Mouse (Mus musculus) layer of hippocampus, postnatal 36 days (tissue): Measurements from ENCODE around the gene Bahcc1. TPM values are rescaled to one million over a fixed set of nuclear protein-coding genes. Genes with fewer than 3 reads are reported as not detected.

Experiments
- DNase-seq, 2 experiments: peaks; one replicate each; pipeline ENCODE4 v3.0.0; 2022
- total RNA-seq, 2 experiments: library from RNA; stranded (reverse); gene quantifications; 2 replicates each; pipeline ENCODE4 v1.2.3; 2021

Gene Bahcc1
- total RNA-seq, 2 experiments from 2014 or later: 19.6 to 20.0 TPM

DNA sequence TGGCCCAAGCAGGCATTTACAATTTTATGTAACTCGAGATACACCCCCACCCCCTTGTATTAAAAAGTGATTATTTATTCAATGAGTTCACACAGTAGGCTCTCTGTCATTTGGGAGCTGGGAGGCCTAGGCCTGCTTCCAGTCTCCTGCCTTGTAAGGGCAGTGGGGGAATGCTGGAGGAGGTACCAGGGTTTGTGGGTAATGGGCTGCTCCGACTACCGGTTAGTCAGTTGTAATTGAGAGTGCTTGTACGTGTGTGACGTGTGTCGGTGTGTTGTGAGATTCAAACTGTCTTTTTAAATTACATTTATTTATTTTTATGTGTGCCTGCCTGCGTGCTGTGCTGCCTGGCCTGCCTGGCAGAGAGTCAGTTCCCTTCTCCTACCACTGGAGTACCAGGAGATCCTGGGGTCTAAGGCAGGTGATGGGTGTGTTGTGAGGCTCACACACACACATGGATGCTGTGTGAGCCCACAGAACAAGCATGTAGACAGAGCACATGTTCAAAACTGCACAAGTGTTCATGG is 3.8 kb upstream of the Bahcc1 start:
- DNase-seq: peak; percentile 57 to 63

DNA sequence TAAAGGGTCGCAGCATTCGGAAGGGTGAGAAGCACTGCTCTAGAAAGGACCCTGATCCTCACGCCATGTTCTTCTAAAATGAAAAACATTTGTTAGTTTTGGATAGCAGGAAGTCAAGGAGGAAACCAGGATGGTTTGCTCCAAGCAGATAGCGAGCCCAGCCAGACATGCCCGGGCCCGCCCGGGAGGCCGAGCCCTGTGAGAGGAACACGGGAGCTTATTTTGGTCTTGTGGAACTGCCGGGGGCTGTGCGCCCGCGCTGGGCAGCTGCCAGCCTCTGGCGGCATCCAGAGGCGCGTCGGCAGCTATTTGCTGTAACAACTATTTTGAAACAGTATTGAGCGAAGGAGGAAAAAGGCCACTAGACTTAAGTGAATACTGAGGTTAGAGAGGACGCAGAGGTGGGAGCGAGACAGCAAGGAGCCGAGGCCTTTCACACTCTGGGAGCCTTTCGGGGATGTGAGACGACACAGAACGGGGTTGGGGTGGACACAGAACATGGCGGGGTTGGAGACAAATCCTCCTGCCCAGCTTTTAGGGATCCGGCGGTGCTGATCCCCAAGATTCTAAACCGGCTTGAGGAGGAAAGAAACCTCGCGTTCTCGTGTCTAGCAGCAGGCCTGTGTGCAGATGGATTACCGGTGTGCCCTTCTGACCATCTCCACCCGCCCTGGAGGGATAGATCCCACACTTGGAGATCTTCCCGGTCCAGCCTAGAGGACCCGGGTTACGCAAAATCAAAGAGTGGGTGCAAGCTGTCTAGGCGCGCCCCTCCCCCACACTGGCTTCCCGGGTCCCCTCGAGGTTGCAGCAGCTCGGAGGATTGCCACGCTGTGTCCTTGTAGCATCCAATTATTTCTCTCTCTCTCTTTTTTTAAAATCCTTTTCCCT is 2.6 kb upstream of the Bahcc1 start:
- peak; percentile 68 to 71 for DNase-seq

DNA sequence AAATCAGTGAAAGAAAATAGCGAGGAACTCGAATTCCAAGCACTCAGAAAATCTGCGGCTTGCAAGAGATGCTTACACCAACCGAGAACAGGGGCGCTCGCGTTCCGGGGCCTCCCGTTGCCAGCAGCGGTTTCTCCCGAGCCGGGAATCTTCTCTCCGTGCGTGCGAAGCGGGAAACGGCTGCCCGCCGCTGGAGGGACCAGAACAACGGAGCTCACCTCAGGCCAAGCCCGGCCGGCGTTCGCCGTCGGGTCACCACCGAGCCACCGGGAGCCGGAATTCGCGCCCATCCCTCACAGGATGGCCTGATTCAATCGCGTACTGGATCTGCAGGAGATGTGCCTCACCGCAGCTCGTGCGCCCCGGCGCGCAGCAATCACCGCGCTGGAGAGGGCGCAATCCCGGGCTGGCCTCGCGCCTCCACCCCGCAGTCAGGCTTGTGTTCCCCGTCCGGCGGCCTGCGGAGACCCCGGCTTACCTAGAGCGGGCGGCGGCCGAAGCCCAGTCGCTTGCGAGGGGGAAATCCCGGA is 1.8 kb upstream of the Bahcc1 start:
- DNase-seq: peak; percentile 51 to 58

DNA sequence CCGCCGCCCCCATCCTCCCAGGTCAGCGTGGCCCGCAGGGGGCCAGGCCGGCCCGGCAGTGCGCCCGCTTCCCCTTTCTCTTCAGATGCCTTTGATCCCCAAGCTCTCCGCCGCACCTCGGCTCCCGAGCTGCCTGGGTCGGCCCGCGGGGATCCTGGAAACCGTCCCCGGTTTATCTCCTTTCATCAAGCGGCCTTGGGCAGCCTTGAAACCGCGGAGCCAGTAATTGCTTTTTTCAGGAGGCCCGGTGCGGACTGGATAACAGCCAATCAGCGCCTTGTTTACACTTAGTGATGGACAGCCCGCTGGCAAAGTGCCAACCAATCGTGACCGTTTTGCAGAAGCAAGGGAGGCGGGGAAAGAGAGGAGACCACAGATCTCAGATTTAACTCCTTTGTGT is 1.4 kb upstream of the Bahcc1 start:
- peak; percentile 99 for DNase-seq

DNA sequence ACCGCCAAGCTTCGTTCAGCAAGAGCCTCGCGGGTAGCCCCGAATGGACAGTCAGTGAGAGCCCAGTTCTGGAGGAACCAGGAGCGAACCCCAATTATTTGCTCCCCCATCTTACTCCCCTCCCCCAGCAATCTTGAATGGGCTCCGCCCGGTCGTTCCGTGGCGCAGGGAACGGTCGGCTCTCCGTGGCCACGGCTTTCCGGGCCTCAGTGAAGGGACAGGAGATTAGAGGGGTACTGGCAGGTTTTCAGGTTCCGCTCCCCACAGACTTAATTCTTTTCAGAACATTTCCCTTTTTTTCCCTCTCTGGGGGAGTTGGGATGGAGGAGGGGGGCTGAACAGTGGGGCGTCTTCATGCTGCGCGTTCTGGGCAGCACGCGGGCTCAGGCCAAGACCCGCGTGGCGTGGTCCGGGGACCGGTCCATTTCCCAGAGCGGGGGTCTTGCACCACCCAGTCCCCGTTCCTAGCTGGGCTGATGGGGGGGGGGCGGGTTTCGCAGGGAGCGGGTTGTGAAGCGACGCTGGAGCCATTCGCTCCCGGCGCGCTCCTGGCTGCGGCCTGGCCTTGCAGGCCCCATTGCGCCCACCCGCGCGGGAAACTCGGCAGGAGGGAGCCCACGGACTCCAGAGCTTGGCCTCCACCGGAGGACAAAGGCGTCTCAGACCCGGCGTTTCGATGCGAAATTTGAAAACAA is 841 bp downstream of the Bahcc1 start:
- peak; percentile 58 to 66 for DNase-seq

DNA sequence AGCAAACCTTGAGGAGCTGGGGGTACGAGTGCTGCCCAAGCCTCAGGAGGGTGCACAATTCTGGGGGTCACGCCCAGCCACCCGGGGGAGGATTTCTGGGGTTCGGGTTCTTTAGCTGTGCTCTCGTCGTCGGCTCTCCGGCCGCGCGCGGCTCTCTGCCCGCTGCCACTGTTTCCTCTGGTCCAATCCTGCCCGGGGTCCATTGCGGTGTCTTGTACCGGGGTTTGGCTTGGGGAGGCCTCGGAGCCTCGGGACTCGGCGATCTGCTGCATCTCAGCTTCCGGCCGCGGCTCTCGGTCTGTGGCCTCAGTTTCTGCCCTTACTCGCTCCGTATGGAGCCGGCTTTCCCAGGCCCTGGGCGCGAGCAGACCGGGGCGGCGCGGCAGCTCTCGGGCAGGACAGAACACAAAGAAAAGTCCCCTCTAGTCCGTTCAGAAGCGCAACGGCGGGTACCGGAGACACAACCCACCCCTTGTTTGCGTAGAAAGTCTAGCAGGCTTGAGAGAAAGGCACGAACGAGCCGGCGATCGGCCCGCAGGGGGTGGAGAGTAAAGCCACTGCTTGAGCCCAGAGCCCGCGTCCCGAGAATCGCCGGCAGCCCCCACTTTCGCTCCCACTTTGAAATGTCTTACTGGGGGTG is 1.5 kb downstream of the Bahcc1 start:
- DNase-seq: peak; percentile 61 to 66

DNA sequence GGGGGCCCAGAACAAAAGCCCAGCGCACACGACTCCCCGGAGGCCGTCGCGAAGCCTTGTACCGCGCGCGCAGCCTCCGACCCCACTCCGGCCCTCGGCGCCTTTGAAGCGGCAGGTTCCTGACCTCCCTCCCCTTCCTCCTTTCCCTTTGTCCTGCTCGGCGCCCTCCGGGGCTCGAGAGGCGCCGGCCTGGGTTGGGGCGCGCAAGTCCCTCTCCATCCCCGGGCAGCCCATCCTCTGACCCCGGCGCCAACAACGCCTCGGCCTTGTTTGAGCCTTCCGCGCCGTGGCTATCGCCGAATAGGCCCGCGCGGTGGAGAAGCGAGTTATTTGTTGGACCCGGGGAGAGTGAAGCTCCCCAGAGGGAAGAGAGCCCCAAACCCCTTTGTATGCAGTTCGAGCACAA is 2.0 kb downstream of the Bahcc1 start:
- peak in 1 of 2 experiments; percentile 52 for DNase-seq

DNA sequence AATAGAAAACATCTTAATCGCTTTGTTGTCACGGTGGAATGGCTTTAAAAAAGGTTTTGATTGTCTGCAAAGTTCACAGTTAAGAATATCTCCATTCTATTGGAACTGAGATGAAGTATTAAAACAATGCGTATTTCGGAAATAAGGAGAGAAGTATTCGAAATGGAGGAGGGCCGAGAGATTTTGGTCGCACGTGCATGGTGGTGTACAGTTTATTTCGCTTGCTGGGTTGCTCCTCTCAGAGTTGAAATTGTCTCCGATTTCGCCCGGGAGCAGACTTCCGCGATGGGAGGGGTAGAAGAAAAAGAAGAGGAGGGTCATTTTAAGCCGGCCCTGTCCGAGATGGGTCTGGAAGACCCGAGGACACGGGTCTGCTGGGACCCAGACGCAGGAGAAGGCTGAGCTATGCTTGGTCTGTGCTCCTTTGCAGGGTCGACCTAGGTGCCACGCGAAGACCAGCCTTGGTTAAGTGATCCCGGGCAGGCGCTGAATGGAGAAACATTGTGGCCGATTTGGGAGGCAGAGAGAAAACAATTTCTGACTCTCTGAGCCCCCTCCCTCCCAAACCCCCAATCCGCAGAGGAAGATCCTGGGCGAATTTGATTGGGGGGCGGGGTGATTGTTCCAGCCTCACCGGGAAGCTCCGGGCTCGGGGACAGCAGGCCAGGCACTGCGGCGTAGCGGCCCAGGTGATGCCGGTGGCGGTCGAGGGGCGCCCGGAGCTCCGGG is 2.8 kb downstream of the Bahcc1 start:
- peak; percentile 56 to 64 for DNase-seq

DNA sequence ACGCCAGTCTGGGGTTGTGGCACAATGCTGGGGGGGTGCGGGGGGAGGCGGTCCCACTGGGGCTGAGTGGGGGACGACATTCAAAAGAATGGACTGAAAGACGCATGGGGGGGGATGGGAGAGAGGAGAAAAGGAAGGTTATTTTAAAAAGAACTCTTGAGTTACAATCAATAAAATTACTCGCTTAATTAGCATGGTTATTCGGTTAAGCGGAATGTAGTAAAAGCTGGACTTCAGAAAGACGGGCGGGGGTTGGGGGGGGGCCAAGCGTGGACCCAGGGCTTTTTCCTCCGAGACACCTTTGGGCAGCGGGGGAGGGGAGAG is 3.3 kb downstream of the Bahcc1 start:
- DNase-seq: no peak

DNA sequence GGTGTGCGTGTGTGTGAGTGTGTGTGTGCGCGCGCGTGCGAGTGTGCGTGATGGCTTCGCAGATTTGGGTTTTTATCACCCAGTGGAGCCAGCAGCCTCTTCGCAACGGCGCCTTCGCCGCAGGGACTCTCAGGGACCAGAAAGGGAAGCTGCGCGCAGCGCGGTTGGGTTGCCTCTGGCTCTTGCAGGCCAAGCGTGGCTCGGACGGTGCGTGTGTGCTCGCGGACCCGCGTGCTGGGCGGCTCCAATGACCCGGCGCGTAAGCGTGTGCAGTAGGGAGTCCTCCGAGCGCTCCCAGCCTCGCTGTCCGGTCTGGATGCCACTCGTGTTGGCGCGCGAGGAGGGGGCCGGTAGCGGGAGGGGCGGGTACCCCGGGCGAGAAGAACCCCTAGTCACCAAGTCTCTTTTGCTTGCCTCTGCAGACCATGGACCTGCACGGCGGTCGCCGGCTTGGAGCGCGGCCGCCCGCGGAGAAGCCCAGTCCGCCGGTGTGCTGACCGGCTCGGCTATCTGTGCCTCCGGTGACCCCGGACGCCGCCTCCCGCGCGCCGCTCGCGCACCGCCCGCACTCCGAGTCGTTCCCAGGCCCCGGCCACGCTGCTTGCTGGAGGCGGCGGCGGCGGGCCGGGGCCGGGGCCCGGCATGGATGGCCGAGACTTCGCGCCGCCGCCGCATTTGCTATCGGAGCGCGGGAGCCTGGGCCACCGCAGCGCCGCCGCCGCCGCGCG is 3.9 kb downstream of the Bahcc1 start:
- peak; percentile 63 to 67 for DNase-seq

DNA sequence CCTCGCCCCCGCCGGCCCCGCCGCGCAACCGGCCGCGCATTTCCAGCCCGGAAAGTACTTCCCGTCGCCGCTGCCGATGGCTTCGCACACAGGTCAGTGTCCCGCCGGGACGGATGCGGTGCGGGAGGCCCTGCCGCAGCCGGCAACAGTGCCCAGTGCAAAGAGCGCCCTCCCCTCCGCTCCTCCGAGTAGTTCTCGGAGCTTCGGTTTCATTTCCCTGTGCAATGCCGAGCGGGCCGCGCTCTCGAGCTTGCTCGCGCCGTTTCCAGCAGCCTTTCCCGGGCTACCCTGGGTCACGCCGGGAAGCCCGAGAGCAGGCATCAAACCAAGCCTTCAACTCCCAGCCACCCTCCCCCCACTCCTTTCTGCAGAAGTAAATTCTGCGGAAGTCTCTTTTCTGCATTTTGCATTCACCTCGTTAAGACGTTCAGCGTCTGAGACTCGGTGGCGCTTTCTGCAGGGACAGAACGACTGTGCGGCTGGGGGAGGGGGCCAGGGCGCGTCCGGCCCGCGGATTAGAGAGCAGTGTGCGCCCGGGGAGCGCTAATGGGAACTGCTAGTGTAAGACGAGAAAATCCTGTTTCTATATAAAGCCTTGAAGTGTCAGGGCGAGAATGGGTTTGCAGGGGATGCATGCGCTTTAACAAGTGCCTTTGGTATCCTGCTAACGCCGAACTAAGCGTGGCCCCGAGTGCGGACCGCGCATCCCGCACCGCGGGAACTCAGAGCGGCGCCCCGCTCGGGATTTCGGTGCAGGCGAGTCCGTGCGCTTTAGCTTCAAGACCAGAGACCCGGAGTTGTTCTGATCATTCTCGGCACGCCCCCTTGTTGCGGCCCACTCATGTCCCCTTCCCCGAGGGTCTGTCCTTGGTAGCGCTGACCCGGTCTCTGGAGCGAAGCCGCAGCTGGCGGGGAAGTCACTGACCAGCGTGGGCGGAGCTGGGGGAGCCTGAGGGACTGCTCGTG is 4.7 kb downstream of the Bahcc1 start:
- DNase-seq: peak; percentile 57 to 61

DNA sequence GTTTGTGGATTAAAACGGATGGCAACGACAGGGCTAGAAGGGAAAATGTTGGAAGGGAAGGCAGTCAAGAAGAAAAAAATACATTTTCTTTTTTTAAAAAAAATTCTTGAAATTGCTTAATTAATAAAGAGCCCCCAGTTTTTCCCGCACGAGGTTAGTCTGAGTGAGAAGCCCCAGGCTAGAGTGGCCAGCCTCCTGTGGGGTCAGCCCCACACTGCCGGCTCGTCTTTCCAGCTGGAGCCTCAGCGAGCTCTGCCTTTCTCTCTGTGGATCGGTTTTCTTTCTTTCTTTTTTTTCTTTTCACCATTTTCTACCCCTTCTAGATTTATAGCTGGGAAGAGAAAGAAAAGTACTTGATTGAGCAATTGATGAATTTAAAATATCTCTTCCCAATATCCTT is 5.6 kb downstream of the Bahcc1 start:
- no peak for DNase-seq

DNA sequence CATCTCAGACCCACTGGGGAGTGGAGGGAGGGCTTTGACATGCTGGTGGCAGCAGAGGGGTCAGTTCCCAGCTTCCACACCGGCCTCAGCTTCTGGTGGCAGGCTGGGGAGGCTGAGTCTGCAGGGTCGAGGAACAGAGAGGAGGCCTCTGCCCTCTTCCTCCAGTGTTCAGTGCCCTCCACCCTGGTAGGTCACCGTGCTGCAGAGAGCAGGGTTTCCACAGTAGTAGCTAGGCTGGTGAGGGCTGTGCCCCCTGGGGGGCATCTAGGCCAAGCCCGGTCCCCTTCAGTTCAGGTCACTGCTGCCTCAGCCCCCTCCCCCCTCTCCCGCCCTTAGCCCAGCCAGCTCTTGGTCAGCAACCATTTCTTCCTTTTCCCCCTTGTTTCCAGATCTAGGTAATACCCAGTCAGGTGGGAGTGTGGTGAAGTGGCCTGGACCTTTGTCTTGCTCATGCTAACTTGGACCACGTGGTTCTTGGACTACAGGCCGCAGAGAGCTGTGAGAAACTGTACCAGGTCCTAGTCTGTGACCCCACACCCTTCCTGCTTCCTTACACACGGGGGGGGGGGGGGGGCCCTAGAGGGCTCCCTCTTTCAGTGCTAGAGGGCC is 6.1 kb downstream of the Bahcc1 start:
- DNase-seq: no peak

DNA sequence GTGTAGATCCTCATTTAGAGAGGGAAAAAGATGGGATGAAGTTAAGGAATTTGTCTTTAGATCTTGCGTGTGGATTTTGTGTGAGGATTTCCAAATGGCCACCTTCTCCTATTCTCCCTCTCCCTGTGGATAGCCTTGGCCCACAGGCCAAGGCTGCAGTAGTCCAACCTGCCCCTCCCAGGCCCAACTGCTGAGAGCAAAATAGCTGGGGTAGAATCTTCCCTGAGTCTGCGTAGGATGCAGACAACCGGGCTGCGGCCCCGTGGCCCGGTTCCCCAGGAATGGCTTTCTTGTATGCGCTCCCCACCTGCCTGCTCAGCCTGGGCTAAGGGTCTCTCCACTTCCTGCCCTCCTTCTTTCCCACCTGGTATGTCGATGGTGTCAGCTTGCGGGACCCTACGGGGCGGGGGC is 6.8 kb downstream of the Bahcc1 start:
- DNase-seq: no peak

DNA sequence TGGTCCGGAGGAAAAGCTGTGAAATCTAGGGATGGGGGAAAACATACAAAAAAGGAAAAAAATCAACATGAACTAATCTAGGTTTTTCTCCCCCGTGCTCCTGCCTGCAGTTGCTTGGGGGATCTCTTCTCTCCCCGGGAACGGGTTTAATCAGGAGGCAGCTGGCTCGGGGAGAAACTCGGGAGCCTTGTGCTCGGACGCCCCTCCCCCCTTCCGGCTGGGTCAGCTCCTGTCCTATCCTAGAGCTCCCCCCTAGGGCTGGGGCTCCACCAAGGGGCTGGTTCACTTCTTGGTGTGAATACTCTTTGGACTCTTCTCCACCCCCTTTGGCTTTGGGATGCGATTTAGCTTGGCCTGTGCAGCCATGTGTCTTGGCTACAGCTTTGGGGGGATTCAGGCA is 7.5 kb downstream of the Bahcc1 start:
- DNase-seq: peak; percentile 79 to 80

DNA sequence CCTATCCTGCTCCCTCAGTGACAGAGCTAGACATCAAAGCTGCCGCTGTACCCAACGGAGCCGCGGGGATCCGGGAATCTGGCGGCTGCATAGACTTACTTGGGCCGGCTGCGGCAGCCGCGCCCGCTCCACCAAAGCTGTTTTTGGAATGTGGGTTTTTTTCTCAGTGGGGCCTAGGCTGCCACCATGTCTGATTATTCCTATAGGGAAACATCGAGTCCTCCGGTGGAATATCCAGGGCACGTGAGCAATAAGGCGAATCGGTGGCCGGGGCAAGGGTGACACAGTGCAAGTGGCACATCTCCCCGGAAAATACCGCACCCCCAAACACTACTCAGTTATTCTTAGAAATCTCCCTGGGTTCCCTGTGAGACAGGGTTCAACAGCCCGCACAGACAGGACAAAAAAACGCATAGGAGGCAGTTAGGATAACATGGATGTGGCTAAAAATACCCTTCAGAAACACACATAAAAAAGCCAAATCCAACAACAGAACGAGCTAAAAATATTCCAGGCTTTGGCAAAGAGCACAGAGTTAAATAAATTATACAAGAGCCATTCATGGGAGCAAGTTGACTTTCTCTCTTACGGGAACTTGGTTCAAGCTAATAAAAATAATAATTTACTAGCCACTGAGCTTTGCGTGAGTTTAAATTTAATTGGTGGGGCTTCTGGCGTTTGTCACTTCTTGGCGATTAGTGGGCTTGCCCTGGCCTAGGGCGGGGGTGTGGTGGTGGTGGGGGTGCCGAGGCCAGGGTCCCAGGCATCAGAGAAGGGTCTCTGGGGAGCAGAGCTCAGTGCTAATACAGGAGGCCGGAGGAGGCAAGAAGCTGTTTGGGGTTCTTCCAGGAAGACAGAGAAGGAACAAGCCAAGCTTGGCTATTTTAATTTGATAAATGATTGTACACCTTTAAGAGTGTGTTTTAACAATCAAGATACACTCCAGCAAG is 8.5 kb downstream of the Bahcc1 start:
- no peak for DNase-seq

DNA sequence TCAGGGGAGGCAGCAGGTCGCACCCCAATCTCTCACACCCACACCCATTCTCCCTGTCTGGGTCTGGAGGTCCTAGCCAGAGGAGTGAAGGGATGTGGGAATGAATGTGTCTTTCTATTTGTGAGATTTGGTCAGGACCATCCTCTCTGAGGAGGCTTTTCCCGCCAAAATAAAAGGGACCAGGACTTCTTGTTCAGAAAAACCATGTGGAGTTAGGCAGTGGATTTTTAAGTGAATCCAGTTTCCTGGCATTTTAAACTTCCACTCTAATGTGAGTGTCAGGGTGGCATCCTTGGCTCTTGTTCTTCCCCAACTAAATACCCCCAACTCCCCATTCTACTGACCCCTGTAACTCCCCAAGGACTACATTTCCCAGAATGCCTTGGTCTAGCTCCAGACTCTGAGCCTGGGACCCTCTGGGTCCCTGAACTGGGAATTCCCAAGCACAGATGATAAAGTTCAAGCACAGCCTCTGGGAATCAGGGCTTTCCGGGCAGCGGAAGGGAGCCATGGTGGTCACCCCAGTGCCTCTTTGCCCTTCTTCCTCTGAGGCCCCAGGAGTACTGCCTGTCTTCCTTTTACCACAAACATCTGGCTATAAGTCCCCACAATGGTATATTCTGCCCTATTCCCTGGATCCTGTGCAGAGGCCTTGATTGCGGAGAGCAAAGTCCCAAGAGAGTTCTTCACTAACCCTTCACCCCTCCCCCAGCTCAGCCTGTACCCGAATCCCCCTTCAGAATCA is 9.4 kb downstream of the Bahcc1 start:
- no peak for DNase-seq
